Mouse (Mus musculus) right cerebral cortex, adult 2 months (tissue): ENCODE results near the gene Zfp462.

Source experiments
- DNase-seq, 2 experiments: peaks; one replicate each; pipeline ENCODE4 v3.0.0; 2021 to 2022; ENCODE audit warnings: low spot score in 2 of 2

The Zfp462 gene

DNA sequence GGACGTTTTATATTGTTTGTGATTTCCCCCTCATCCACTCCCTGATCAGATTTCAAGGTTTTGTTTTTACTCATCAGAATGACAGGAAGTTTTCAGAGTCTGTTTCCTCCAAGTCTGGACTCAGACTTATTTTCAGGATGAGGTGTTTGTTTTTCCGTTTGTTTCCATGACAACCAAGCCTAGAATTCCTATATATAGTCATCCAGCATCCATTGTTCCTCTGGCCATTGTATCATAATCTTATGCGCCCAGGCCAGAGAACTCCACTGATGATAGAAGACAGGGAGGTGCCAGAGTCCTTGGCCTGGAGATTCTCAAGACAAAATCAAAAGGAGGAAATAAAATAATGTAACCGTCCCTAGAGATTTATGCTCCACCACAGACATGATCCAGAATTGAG lies 97.7 kb downstream of the Zfp462 start:
- no peak for DNase-seq

DNA sequence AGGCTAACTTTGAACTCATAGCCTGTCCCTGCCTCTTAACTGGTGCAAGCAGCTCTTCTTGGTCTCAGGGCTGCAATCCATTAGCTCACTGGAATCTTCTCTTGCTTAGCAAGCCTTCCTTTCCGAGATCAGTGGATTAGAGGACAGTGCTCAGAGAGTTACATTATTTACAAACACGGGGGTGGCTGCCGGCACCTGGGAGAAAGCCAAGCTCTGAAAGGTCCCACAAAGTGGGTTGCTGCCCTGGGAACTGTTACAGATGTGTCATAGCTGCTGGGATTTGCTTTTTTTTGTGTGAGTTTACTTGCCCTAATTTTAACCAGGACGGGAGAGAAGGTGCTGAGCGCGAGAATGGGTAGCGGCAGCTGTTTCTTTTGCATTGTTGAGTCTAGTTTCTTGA lies 102.4 kb downstream of the Zfp462 start:
- DNase-seq = no peak

DNA sequence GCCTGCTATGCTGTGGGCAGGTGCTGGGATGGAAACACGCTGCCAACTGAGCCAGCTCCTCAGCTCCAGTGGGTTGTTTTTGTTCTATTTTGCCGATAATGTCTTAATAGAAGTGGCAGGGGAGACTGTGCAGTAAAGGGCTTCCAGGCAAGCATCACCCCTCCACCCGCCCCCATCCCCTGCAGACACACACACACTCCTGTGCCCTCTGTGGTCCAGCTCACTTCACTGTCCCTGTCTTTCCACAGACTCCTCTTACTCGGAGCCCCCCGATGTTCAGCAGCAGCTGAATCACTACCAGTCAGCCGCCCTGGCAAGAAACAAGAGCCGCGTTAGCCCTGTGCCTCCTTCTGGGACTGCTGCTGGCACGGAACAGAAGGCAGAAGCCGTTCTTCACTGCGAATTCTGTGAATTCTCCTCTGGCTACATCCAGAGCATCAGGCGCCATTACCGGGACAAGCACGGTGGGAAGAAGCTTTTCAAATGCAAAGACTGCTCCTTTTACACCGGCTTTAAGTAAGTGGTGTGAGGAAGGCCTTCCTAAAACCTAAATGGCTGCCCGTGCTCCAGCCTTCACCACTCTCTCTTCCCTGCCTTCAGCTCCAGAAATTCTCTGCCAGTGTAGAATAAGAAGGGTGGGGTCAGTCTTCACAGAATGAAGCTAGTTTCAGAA lies 105.2 kb downstream of the Zfp462 start:
- DNase-seq = peak in 1 of 2 experiments; percentile 38

DNA sequence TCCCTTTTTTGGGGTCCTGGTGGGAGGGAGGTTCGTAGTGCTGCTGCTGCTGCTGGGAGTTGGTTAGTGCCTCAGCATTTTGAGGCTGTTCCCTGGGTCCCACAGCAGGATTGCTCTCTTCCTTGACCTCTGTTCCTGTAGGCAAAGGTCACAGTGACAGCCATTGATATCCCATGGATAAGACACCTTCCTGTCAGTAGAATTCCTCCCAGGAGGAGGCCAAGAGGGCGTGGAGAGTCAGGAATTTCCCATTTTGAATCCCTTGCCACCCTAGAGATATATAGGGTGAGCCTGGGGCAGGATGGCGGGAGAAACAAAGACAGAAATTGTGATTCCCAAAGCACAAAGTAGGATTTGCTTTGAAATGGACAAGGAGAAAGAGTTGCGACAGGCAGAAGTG lies 106.5 kb downstream of the Zfp462 start:
- no peak for DNase-seq

DNA sequence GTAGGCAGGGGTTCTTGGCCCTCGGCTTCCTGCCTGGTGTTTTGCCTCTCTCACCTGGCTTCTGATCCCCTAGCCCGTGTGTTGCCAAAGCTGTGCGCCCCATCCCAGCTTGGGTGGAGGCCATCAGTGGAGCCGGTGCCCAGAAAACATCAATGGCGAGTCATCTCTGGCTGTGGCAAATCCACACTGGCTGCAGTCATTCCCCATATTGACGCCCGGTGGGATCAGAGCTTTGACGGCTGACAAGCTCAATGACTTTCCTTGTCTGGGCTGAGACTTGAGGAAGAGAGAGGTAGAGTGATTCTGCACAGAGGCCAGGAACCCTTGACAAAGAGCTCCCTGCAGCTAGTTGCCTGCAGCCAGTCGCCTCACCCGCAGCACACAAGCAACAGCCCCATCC lies 107.8 kb downstream of the Zfp462 start:
- no peak for DNase-seq

DNA sequence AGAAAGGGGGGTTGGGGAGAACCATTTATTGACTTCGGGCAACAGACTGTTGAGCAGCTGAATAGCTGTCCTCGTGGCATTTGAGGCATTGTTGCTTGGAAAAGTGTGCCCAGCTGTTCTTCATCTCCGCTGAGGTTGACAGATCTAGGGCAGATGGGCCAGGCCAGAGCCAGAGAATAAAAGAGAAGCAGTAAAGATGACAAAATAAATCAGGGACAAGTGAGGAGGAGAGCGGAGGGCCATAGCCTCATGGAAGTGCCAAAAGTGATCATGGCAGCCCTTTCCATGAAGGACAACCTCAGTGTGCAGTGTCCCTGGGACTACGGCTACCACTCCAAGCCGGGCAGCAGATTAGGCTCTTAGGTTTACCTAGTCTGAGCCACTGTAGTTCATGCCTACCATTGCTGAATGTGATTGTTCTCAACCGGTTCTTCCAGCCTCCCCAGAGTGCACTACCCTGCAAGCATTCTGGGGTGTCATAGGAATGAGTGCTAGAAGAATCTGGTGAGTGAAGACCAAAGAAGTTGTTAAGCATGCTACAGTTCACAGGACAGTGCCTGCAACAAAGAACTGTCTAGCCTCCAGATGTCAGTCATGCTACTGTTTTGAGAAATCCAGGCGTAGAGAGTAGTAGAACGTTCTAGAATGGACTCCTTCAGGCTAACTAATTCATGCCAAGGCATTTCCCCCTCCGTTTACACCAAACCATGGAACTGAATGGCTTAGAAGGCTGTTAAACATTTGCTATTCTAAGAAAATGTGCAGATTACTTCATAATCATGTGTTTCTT lies 113.0 kb downstream of the Zfp462 start:
- no peak for DNase-seq

DNA sequence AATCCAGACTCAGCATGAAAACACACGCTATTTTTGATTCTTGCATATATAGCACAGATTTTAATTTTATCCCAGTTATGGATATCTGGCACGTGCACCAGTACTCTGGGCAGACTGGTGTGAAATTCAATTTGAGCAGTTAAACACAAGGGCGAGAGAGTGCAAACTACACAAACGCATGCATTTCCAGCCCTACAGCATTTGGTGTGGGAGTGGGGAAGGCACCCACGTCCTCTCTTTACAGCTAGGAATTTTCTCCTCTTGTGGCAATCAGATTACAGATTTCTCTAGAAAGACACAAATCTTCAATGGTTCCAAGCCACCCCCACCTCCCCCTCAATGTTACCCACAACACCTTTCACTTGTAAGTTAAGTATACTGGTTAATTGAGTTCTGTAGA lies 114.1 kb downstream of the Zfp462 start:
- peak in 1 of 2 experiments; percentile 33 for DNase-seq

DNA sequence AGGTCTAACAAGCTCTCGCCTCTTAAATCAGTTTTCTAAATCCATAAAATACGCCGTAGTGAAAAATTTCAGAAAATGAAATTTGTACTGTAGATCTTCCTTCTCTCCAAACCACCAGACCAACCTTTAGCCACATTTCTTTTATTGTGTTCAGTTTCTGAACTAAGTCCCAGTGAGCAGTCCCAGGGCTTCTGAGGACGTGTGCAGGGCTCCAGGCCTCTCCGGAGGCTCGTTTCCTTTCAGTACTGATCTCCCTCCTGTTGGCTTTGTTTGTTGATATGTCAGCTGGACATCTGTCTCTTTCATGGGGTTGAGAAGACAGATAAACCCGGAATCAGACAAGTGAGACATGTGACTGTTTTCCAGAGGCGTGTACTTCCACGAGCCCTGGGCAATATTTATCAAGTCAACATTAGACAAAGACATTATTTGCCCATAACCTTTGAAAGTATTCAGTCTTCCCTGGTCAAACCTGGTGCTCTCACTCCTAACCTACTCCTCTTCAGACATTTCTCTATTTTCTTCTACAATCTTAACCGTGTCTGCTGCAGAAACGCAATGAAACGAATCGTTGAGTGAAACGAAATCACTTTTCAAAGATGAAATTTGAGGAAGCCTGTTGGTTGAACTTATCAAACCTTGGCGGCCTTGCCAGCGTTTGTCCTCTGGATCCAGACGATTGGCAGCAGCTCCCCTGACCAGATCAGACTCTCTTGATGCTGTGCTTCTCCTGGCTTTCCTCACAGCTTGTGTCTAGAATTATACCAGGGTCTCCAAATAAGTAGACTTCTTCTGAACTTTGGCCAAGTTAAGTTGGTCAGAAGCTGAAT lies 121.7 kb downstream of the Zfp462 start:
- DNase-seq = no peak

DNA sequence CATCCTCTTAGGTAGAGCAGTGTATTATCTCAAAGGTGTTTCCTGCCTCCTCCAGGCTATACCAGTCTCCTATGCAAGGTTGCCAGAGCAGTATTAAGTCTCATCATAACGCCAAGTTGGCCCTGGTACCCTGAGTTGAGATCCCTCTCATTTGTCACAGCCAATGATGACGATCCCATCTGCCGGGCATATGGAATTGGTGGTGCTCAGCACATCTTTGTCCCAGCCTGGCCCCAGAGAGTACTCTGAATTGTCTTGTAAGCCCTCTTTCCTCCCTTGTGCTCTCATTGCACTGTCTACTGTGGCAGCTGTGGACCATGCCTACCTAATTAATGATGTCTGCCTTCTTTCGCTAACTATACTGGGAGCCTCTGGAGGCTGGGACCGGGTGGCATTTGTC lies 126.7 kb downstream of the Zfp462 start:
- DNase-seq = no peak

DNA sequence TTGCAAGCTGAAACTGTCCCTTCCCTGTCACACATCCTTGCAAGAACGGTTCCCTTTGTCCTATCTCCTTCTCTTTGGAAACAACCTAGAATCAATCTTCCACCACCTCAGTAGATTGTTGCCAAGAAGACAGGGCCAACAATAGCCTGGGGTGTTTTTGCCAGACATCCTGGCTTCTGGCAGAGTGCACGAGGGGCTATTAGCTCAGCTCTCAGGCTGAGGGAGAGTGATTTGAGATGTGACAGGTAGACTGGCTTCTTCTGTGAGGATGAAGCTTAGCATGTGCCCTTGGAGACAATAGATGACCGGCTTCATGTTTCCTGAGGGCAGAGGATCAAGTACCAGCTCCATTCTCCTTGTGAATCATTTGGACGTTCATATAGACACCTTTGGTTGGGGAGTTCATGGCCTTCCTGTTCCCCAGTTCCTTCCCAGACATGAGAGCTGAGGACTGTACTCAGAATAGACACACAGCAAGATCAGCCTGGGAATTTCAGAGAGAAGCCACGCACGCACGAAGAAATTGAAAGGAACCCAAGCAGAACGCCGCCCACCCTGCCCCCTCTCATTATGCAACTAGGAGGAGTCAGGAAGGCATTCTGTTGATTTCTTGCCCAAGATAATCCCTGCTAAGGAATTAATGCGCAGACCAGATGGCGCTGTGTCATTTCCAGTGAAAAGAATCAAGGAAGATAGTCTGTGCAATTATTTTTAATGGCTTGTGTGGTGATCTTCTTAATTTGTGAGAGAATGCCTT lies 132.5 kb downstream of the Zfp462 start:
- DNase-seq = peak; percentile 68 to 74

DNA sequence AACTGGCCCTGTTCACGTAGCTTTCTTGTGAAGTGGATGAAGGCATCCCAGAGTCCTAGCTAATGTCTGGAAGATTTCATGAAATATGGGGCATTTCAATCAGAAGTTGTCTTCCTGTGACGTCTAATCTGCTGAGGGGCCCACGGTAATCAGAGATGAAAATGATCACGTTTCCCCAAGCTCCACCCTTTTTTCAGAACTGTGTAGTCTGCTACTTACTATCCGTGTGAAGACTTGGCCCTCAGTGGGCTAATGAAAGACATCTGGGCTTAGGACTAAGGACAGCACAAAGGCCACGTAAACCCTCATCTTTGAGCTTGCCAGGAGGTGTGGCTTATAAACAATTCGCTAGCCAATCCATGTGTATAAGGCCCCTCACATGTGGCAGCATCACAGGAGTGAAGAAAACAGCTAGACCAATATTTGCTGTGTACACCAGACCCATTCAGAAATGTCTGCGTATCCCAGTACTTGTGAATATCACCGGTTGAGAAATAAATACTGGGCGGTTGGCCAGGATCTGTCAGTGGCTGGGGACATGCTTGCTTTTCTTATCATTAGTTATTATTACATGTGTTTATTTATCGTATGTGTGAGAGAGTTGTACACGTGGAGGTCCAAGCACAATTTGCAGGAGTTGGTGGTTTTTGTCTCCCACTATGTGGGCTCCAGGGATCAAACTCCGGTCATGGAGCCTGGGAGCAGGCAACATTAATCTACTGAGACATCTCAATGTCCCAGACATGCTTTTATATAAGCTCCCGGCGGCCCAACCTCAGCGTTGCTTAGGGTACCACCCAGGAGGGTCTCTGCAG lies 133.3 kb downstream of the Zfp462 start:
- no peak for DNase-seq

DNA sequence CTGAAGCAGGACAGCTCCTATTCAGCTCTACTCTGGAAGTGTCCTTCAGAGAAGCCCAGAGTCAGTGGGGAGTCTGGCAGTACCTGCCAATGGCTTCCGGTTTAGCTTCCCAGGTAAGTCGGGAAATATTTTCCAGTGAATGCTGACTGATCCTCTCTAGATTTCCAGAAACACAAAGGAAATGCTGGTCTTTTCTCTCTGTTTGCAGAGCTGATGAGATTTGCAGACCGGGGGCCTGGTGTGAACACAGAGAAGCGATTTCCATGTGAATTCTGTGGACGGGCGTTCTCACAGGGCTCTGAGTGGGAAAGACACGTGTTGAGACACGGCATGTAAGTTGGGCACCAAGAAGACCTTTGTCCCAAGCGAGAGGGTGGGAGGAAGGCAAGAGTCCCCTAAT lies 134.2 kb downstream of the Zfp462 start:
- no peak for DNase-seq

DNA sequence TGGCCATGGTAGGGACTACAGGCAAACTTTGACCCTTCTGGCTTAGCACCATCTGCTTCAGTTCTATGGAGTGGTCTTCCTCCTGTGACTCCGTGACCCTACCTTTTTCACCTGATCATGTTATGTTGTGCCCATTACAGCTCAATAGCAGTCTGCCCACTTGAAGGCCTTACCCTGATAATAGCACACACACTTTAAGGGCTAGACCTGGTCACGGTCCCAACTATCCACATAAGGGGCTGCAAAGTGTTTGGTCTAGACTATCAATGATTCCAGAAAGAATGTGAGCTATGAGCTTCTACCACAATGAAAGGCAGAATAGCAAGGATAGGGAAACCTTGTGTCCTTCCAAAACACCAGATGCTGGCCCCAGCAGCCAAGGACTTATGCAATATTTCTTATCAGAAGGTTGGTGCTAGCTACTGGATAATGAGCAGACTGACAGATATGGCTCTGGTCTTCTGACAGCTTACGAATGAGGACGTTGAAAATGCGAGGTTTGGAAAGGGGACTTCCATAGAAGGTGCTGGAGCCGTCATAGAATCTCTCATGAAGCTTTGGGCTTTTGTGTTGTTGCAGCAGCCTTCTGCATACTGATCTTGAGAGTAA lies 139.3 kb downstream of the Zfp462 start:
- DNase-seq = no peak

DNA sequence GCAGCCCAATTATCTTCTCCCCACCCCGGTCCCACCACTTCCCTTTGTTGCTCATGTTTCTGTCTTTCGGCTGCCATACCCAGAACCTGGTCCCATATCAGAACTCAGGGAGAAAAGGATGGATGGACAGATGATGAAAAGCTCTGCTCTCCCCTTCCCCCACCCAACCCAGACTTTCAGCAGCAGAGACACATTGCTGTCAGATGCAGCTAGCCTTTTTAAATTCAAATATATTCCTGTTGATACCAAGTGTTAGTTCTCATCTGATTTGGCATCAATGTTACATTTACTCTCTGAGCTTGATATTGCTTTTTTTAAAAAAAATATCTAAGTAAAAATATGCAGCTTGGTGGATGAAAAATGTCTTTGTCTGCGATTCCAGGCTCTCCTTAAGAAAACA lies 143.3 kb downstream of the Zfp462 start:
- no peak for DNase-seq

DNA sequence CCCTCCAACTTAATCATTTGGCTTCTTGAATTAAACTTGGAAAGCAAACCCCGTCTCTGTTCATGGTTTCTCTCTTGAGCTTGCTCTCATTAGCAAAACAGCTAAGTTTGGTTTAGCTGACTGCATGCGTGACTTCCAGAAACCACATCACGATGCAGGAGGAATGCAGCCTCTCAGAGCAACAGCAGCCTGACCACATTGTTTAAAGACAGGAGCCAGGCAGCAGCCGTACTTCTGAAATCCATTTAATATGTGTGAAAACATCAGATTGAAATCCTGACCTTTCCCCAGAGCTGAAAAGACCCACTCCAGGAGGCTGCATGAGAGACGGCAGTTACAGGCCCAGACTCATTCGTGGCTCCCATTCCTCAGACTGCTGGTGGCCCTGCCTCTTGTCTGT lies 144.1 kb downstream of the Zfp462 start:
- DNase-seq = no peak

DNA sequence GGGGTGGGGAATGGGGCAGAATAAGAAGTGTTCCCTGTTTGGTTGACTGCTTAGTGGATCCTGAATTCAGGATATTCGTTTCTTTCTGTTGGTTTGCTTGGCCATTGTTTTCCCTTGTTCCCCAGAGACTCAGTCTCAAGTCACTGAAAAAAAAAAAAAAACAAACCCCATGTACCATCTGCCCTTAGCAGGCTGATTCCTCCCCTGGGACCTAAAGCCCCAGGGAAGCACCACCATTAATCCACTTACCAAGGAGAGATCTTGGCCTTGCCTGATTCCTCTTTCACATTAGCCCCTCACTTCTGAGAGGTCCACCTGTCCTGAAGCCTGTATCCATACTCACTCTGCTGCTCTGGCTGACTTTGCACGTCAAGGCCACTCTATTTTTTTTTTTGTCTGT lies 152.3 kb downstream of the Zfp462 start:
- no peak for DNase-seq

DNA sequence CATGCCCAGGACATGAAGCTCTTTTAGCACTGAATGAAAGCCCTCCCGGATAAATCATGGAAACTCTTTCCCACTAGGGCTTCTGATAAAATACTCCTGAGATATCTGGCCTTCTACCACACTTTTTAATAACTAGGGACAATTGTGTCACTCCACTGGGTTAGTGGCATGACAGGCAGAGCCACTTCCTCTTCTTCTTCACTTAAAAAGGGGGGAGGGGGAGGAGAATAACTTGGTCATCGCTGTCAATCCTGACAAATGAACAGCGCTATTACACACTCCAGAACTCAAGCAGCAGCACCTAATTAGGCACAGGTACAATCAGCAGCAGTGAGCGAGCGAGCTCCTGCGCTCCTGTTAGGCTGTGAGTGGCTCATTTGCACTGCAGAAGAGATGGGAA lies 153.5 kb downstream of the Zfp462 start:
- DNase-seq = no peak

DNA sequence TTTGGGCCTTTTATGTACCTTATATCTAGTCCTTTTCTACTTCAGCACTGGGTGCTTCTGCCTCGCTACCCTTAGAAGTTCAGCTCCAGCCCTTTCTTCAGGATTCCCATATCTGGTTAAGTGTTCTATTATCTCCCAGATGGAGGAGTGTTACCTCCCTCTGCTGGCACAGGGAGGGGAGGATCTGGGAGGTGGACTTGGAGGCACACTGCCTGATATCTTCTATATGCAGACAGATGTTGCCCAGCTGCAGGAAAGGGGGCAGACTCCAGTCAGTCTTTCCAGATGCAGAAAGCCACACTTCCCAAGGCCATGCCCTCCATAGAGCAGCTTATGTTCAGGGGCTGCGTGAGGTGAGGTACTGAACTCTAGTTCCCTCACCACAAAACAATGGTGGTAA lies 156.0 kb downstream of the Zfp462 start:
- no peak for DNase-seq

DNA sequence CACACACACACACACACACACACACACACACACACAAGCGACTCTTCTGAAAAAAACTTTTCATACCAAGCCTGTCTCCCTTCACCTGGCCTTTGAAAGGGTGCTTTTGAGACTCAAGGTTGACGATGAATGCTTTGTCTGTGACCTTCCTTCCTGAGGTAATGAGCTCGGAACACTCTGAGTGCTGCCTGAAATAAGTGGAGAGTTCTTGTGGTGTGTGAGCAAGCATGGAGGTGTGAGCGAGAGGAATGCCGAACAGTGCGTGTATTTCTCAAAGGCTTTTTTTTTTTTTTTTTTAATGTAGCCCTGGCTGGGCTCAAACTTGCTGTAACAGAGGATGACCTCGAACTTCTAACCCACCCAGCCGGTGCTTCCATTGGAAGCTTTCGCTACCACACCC lies 156.8 kb downstream of the Zfp462 start:
- DNase-seq = no peak

DNA sequence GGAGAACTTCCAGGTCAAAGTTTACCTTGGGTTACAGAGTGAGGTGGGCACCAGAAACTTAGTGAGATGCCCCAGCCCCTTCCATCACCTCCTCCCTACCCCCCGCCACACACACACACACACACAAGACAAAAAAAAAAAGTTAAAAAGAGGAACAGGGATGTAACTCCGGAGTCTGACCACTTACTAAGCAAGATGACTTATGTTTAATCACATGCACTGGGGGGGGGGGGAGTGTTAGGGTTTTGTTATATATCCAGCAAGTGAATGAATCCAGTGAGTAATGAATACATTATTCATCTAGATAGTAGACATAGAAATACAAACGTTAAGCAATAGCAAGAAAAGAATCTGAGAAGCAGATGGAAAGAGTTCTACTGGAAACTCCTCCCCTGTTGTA lies 157.5 kb downstream of the Zfp462 start:
- no peak for DNase-seq

DNA sequence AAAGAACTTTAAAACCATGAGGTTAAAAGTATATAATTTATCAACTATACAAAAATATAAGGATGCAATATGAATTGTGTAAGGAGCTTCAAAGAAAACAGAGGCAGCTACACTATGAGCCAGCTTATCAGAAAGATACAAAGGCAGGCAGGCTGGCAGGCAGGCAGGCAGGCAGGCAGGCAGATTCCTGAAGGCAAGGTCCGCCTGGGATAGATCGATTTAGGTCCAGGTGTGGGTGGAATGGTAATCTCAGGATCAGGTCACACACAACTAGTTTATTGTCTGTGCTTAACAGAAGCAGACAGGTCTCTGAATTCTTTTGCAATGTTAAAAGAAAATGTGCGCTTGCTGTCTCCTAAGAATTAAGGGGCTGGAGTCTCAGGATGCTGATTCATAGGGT lies 158.7 kb downstream of the Zfp462 start:
- no peak for DNase-seq
